Mouse (Mus musculus) layer of hippocampus, adult 18-20 months (tissue): ENCODE data around the gene A630010A05Rik. TPM values are rescaled to one million over a fixed set of nuclear protein-coding genes. Genes with fewer than 3 reads are reported as not detected.
"Not testable (repeated sequence)": the region's sequence is repeated elsewhere in the genome, so short reads cannot be mapped to it uniquely, and the experiment has no call there.

Experiments
- DNase-seq, 2 experiments: peaks; one replicate each; pipeline ENCODE4 v3.0.0; 2022; ENCODE audit warnings: low spot score in 2 of 2
- long read RNA-seq: library from polyadenylated mRNA; stranded (forward); transcript quantifications from one replicate; pipeline ENCODE4 v2.0.0, GENCODE M21; 2021
- total RNA-seq, 2 experiments: library from RNA; stranded (reverse); gene quantifications; 2 replicates each; pipeline ENCODE4 v1.2.3; 2021

Gene A630010A05Rik
- not detected for total RNA-seq
- long read RNA-seq = 0 reads

DNA sequence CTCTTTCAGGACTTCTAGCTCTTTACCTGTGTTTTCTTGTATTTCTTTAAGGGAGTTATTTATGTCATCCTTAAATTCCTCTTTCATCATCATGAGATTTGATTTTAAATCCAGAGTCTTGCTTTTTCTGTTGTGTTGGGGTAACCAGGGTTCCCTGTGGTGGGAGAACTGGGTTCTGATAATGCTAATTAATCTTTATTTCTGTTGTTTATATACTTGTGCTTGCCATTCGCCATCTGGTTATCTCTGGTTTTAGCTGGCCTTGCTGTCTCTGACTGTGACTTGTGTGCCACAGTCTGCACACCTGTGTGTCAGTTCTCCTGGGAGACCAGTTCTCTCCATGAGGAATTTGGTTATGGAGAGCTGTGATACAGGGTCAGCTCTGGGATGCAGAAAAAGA, at the start of gene A630010A05Rik:
A630010A05Rik (plus strand) TSS at position 301 of the 400 bp plus-strand sequence.
- DNase-seq = no peak

DNA sequence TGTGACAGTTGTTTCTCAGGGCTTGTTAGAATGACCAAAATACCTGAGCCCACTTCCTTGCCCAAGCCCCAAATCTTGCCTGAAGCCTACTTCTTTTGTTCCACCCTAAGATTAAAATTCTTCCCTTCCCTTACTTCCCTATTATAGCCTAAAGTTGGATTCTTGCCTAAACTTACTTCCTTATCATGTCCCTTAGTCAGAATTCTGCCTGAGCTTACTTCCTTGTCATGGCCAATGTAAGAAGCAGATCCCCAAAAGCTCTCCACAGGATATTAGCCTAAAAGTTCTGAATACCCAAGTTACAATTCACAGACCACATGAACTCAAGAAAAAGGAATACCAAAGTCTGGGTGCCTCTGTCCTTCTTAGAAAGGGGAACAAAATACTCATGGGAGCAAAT, 26.4 kb upstream of the A630010A05Rik start:
- DNase-seq = no peak

DNA sequence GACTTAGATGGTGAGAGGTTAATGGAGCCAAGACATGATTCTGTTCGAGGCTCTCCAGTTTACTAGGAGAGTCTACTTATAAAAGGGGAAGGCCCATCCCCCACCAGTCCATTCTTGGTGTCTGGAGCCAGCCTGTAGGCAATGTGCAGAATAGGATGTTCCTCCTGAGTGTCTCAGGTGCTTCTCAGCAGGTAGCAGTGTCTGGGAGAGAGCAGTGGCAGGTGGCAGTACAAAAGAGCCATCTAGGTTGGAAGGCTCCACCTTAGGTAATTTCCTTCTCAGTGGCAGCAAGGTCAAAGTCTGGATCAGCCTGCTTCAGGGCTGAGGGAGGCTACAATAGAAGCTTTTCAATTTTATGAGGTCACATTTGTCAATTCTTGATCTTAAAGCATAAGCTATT, 4.9 kb upstream of the A630010A05Rik start:
- DNase-seq = not testable (repeated sequence)

Other genes starting within 250 kb of the A630010A05Rik start
- 10 to 100 TPM; 51.5 to 55.7 TPM for gene Fopnl, start 244.9 kb upstream of the A630010A05Rik start, total RNA-seq
- 10 to 100 TPM; 11.1 to 11.8 TPM for gene Abcc1, start 200.8 kb upstream of the A630010A05Rik start, total RNA-seq